Mouse (Mus musculus): ENCODE results near the gene Gkn1. TPM values are rescaled to one million over a fixed set of nuclear protein-coding genes. Genes with fewer than 3 reads are reported as not detected.

Gene Gkn1
- not detected in 2 replicates for polyA plus RNA-seq (2015; fragmentation: Nextera tagmentation; extraction: Ambion mirVana)

GRCm38 (mm10) chr6:87350829-87351228 is at the start of gene Gkn1:
TSS of gene Gkn1 (minus strand) at chr6:87350942.
- H3K27me3 ChIP-seq: no peaks in the 10 kb centered on the region
- H3K27ac ChIP-seq: no peak within 1 kb of the TSS
- ATAC-seq (ENCODE audit: borderline replicate concordance, extremely low read depth, low FRiP score, low TSS enrichment): no peak
- no peak within 1 kb of the TSS for H3K4me3 ChIP-seq
- H3K9ac ChIP-seq: no peak within 1 kb of the TSS
- H3K9me3 ChIP-seq: no peaks in the 10 kb centered on the region
- WGBS: 81% methylated on average over 8 of the region's 8 CpGs
- H3K4me2 ChIP-seq: no peak within 1 kb of the TSS
- no peaks in the 10 kb centered on the region for H3K4me1 ChIP-seq
- H3K36me3 ChIP-seq: no peaks in the 10 kb centered on the region

GRCm38 (mm10) chr6:87399886-87400566 is 49.3 kb upstream of the Gkn1 start:
- 52% methylated on average over 4 of the region's 4 CpGs for WGBS
- no peaks in the 10 kb centered on the region for H3K27me3 ChIP-seq
- no peak for ATAC-seq (ENCODE audit: borderline replicate concordance, extremely low read depth, low FRiP score, low TSS enrichment)
- no peaks in the 10 kb centered on the region for H3K9me3 ChIP-seq
- H3K4me2 ChIP-seq: no peak overlapping the region
- H3K4me1 ChIP-seq: peaks cover 5% of the 10 kb centered on the region; the same call in 1 of the 2 replicates
- no peak overlapping the region for H3K9ac ChIP-seq
- H3K4me3 ChIP-seq: no peak overlapping the region
- no peak overlapping the region for H3K27ac ChIP-seq
- H3K36me3 ChIP-seq: no peaks in the 10 kb centered on the region

GRCm38 (mm10) chr6:87399137-87399536 is 48.4 kb upstream of the Gkn1 start:
- H3K27me3 ChIP-seq: no peaks in the 10 kb centered on the region
- peaks cover 5% of the 10 kb centered on the region; the same call in 1 of the 2 replicates for H3K4me1 ChIP-seq
- H3K36me3 ChIP-seq: no peaks in the 10 kb centered on the region
- WGBS: under 1% methylated on average over 5 of the region's 5 CpGs
- no peak overlapping the region for H3K4me3 ChIP-seq
- ATAC-seq (ENCODE audit: borderline replicate concordance, extremely low read depth, low FRiP score, low TSS enrichment): no peak
- H3K9me3 ChIP-seq: no peaks in the 10 kb centered on the region
- H3K27ac ChIP-seq: no peak overlapping the region
- no peak overlapping the region for H3K4me2 ChIP-seq
- H3K9ac ChIP-seq: no peak overlapping the region

GRCm38 (mm10) chr6:87394783-87395182 is 44.0 kb upstream of the Gkn1 start:
- H3K27ac ChIP-seq: no peak overlapping the region
- H3K4me3 ChIP-seq: no peak overlapping the region
- no peak overlapping the region for H3K4me2 ChIP-seq
- WGBS: 76% methylated on average over 9 of the region's 9 CpGs
- ATAC-seq (ENCODE audit: borderline replicate concordance, extremely low read depth, low FRiP score, low TSS enrichment): no peak
- no peaks in the 10 kb centered on the region for H3K36me3 ChIP-seq
- H3K4me1 ChIP-seq: peaks cover 8% of the 10 kb centered on the region
- no peaks in the 10 kb centered on the region for H3K27me3 ChIP-seq
- no peaks in the 10 kb centered on the region for H3K9me3 ChIP-seq
- H3K9ac ChIP-seq: no peak overlapping the region

- Histone ChIP-seq H3K36me3 (no peaks in the 10 kb centered on the region), H3K4me3 (no peak overlapping the region), H3K4me1 (peaks cover 8% of the 10 kb centered on the region), H3K4me2 (no peak overlapping the region), H3K9ac (no peak overlapping the region), H3K27ac (no peak overlapping the region), H3K9me3 (no peaks in the 10 kb centered on the region), H3K27me3 (no peaks in the 10 kb centered on the region)
- no peak for ATAC-seq (ENCODE audit: borderline replicate concordance, extremely low read depth, low FRiP score, low TSS enrichment)
- WGBS: 53% methylated on average over 8 of the region's 8 CpGs
These were observed 42.9 kb upstream of the Gkn1 start for GRCm38 (mm10) chr6:87393466-87394205.

GRCm38 (mm10) chr6:87389455-87389989 is 38.8 kb upstream of the Gkn1 start:
- Histone ChIP-seq H3K4me3 (no peak overlapping the region), H3K4me2 (no peak overlapping the region), H3K27me3 (peaks cover 6% of the 10 kb centered on the region; the same call in 1 of the 2 replicates), H3K9me3 (no peaks in the 10 kb centered on the region), H3K27ac (peak overlapping the region; percentile 13; the same call in 1 of the 2 replicates), H3K9ac (no peak overlapping the region), H3K36me3 (no peaks in the 10 kb centered on the region), H3K4me1 (peaks cover 11% of the 10 kb centered on the region)
- ATAC-seq (ENCODE audit: borderline replicate concordance, extremely low read depth, low FRiP score, low TSS enrichment): no peak
- 21% methylated on average over 5 of the region's 5 CpGs for WGBS

- WGBS: 25% methylated on average over 7 of the region's 7 CpGs
- ATAC-seq (ENCODE audit: borderline replicate concordance, extremely low read depth, low FRiP score, low TSS enrichment): no peak
- Histone ChIP-seq H3K9ac (no peak within 1 kb of the TSS), H3K4me3 (no peak within 1 kb of the TSS), H3K27me3 (peaks cover 6% of the 10 kb centered on the region; the same call in 1 of the 2 replicates), H3K4me2 (no peak within 1 kb of the TSS), H3K4me1 (peaks cover 13% of the 10 kb centered on the region), H3K36me3 (no peaks in the 10 kb centered on the region), H3K9me3 (no peaks in the 10 kb centered on the region), H3K27ac (peak within 1 kb of the TSS; percentile 13; the same call in 1 of the 2 replicates)
These were observed 38.1 kb upstream of the Gkn1 start, which contains the start of gene Gkn3 for GRCm38 (mm10) chr6:87388877-87389276. TSS of gene Gkn3 (minus strand) at chr6:87388935.

- Histone ChIP-seq H3K9me3 (no peaks in the 10 kb centered on the region), H3K4me1 (peaks cover 13% of the 10 kb centered on the region), H3K9ac (no peak overlapping the region), H3K27me3 (peaks cover 25% of the 10 kb centered on the region), H3K27ac (no peak overlapping the region), H3K36me3 (no peaks in the 10 kb centered on the region), H3K4me3 (no peak overlapping the region), H3K4me2 (no peak overlapping the region)
- no peak for ATAC-seq (ENCODE audit: borderline replicate concordance, extremely low read depth, low FRiP score, low TSS enrichment)
- 75% methylated on average over 10 of the region's 10 CpGs for WGBS
These were observed 35.9 kb upstream of the Gkn1 start for GRCm38 (mm10) chr6:87386681-87387080.

GRCm38 (mm10) chr6:87386203-87386602 is 35.5 kb upstream of the Gkn1 start:
- 12% methylated on average over 7 of the region's 7 CpGs for WGBS
- no peaks in the 10 kb centered on the region for H3K36me3 ChIP-seq
- ATAC-seq (ENCODE audit: borderline replicate concordance, extremely low read depth, low FRiP score, low TSS enrichment): no peak

GRCm38 (mm10) chr6:87384761-87385160 is 34.0 kb upstream of the Gkn1 start:
- no peak overlapping the region for H3K9ac ChIP-seq
- ATAC-seq (ENCODE audit: borderline replicate concordance, extremely low read depth, low FRiP score, low TSS enrichment): no peak
- H3K4me1 ChIP-seq: peaks cover 11% of the 10 kb centered on the region
- H3K4me3 ChIP-seq: peak overlapping the region; percentile 3; the same call in 1 of the 2 replicates
- H3K36me3 ChIP-seq: no peaks in the 10 kb centered on the region
- H3K27me3 ChIP-seq: peaks cover 40% of the 10 kb centered on the region
- WGBS: 20% methylated on average over 5 of the region's 6 CpGs
- H3K9me3 ChIP-seq: no peaks in the 10 kb centered on the region
- H3K4me2 ChIP-seq: peak overlapping the region; percentile 49
- no peak overlapping the region for H3K27ac ChIP-seq

More at GRCm38 (mm10) chr6:87386203-87386602, 35.5 kb upstream of the Gkn1 start:
- H3K9me3 ChIP-seq: no peaks in the 10 kb centered on the region
- no peak overlapping the region for H3K27ac ChIP-seq
- peaks cover 30% of the 10 kb centered on the region for H3K27me3 ChIP-seq
- H3K4me3 ChIP-seq: no peak overlapping the region
- H3K9ac ChIP-seq: no peak overlapping the region
- peaks cover 13% of the 10 kb centered on the region for H3K4me1 ChIP-seq
- H3K4me2 ChIP-seq: no peak overlapping the region

GRCm38 (mm10) chr6:87383926-87384691 is 33.4 kb upstream of the Gkn1 start:
- Histone ChIP-seq H3K4me1 (peaks cover 5% of the 10 kb centered on the region), H3K36me3 (no peaks in the 10 kb centered on the region), H3K27ac (no peak overlapping the region), H3K4me3 (peak overlapping the region; percentile 3; the same call in 1 of the 2 replicates), H3K9ac (no peak overlapping the region), H3K9me3 (no peaks in the 10 kb centered on the region), H3K27me3 (peaks cover 44% of the 10 kb centered on the region), H3K4me2 (peak overlapping the region; percentile 49)
- WGBS: 8% methylated on average over 24 of the region's 24 CpGs
- no peak for ATAC-seq (ENCODE audit: borderline replicate concordance, extremely low read depth, low FRiP score, low TSS enrichment)
